In genomic region chr9:54586199-54587061, GRCm38 (mm10) we compare ENCODE assay signal across 8 mouse cellular contexts. TPM values are rescaled to one million over a fixed set of nuclear protein-coding genes. Genes with fewer than 3 reads are reported as not detected.
DNase-seq lines count a peak whose midpoint lies in the region; ATAC-seq and TF ChIP-seq lines count a peak whose summit lies in the region.

Gene Idh3a (plus strand): TSS chr9:54586334.

- DNase-seq in c-Kit-negative CD71-positive TER-119-positive erythroid progenitor cells, embryonic 14.5 days (ENCODE audit: low read depth, low spot score), result peak; percentile 89
- DNase-seq in forebrain, embryonic 10.5 days (ENCODE audit: extremely low spot score, low spot score), result peak; percentile 99
- peak; percentile 98 to 99 for DNase-seq in kidney, postnatal 25 days
- DNase-seq in liver, embryonic 14.5 days (ENCODE audit: low read depth in 3 of 3, low spot score in 3 of 3), result peak; percentile 90 to 92 (median 91)
- peak; percentile 99 for DNase-seq in neural tube, embryonic 11.5 days (ENCODE audit: low spot score)
- peak; percentile 98 for DNase-seq in stomach, postnatal 0 days (ENCODE audit: low spot score)

- peak within 1 kb of the TSS; percentile 95 for H3K9ac ChIP-seq in heart, embryonic 15.5 days
- peak within 1 kb of the TSS; percentile 90 for H3K9ac ChIP-seq in liver, embryonic 14.5 days (replicated peaks)
- peak within 1 kb of the TSS; percentile 81 for H3K9ac ChIP-seq in neural tube, embryonic 11.5 days (ENCODE audit: low read length)
- H3K9ac ChIP-seq in stomach, postnatal 0 days (ENCODE audit: low read length), result peak within 1 kb of the TSS; percentile 81

- H3K4me3 ChIP-seq in forebrain, embryonic 10.5 days, result peak within 1 kb of the TSS; percentile 96
- peak within 1 kb of the TSS; percentile 92 for H3K4me3 ChIP-seq in heart, embryonic 15.5 days
- peak within 1 kb of the TSS; percentile 81 to 94 for H3K4me3 ChIP-seq in liver, embryonic 14.5 days (ENCODE audit: insufficient read depth in 1 of 2, low read depth in 2 of 2, low read length in 2 of 2)
- H3K4me3 ChIP-seq in neural tube, embryonic 11.5 days (ENCODE audit: low read depth, low read length), result peak within 1 kb of the TSS; percentile 92
- H3K4me3 ChIP-seq in stomach, postnatal 0 days (ENCODE audit: low read depth, low read length), result peak within 1 kb of the TSS; percentile 89

- no peak for TF ChIP-seq EP300 in liver, embryonic 14.5 days (IDR thresholded peaks at IDR 0.05; ENCODE audit: low read depth)
- no peak for TF ChIP-seq EP300 in stomach, postnatal 0 days (optimal IDR thresholded peaks at IDR 0.05)

- H3K27me3 ChIP-seq in forebrain, embryonic 10.5 days (ENCODE audit: poor library complexity, severe bottlenecking), result no peaks in the 10 kb centered on the region
- no peaks in the 10 kb centered on the region for H3K27me3 ChIP-seq in heart, embryonic 15.5 days
- H3K27me3 ChIP-seq in liver, embryonic 14.5 days (ENCODE audit: control insufficient read depth, insufficient read depth, low read length), result no peaks in the 10 kb centered on the region
- H3K27me3 ChIP-seq in neural tube, embryonic 11.5 days (ENCODE audit: control insufficient read depth, insufficient read depth, low read length), result no peaks in the 10 kb centered on the region
- no peaks in the 10 kb centered on the region for H3K27me3 ChIP-seq in stomach, postnatal 0 days (ENCODE audit: control insufficient read depth, insufficient read depth, low read length)

- peaks cover 23% of the 10 kb centered on the region for H3K4me1 ChIP-seq in forebrain, embryonic 10.5 days
- peaks cover 19% of the 10 kb centered on the region for H3K4me1 ChIP-seq in heart, embryonic 15.5 days (replicated peaks)
- peaks cover 3 to 17% of the 10 kb centered on the region in 2 experiments for H3K4me1 ChIP-seq in liver, embryonic 14.5 days (replicated peaks; ENCODE audit: control insufficient read depth in 2 of 2, insufficient read depth in 2 of 2, low read length in 1 of 2)
- H3K4me1 ChIP-seq in neural tube, embryonic 11.5 days (ENCODE audit: control insufficient read depth, insufficient read depth, low read length), result peaks cover 7% of the 10 kb centered on the region
- H3K4me1 ChIP-seq in stomach, postnatal 0 days (replicated peaks; ENCODE audit: control insufficient read depth, insufficient read depth), result no peaks in the 10 kb centered on the region

- H3K27ac ChIP-seq in forebrain, embryonic 10.5 days, result peak within 1 kb of the TSS; percentile 90
- H3K27ac ChIP-seq in heart, embryonic 15.5 days, result peak within 1 kb of the TSS; percentile 86
- peak within 1 kb of the TSS; percentile 6 for H3K27ac ChIP-seq in liver, embryonic 14.5 days
- no peak within 1 kb of the TSS for H3K27ac ChIP-seq in neural tube, embryonic 11.5 days (ENCODE audit: low read depth, low read length)
- peak within 1 kb of the TSS; percentile 61; the same call in 1 of the 2 replicates for H3K27ac ChIP-seq in stomach, postnatal 0 days (replicated peaks)

- H3K4me2 ChIP-seq in heart, embryonic 15.5 days, result peak within 1 kb of the TSS; percentile 81
- H3K4me2 ChIP-seq in liver, embryonic 14.5 days (ENCODE audit: low read depth), result peak within 1 kb of the TSS; percentile 86
- H3K4me2 ChIP-seq in neural tube, embryonic 11.5 days (ENCODE audit: low read depth), result peak within 1 kb of the TSS; percentile 93
- peak within 1 kb of the TSS; percentile 97 for H3K4me2 ChIP-seq in stomach, postnatal 0 days (replicated peaks; ENCODE audit: low read depth)

- H3K9me3 ChIP-seq in forebrain, embryonic 10.5 days, result no peaks in the 10 kb centered on the region
- no peaks in the 10 kb centered on the region for H3K9me3 ChIP-seq in heart, embryonic 15.5 days (replicated peaks)
- no peaks in the 10 kb centered on the region for H3K9me3 ChIP-seq in liver, embryonic 14.5 days (ENCODE audit: control insufficient read depth, low read length)
- H3K9me3 ChIP-seq in neural tube, embryonic 11.5 days (ENCODE audit: control insufficient read depth, low read length), result no peaks in the 10 kb centered on the region
- H3K9me3 ChIP-seq in stomach, postnatal 0 days (ENCODE audit: control insufficient read depth, low read length), result no peaks in the 10 kb centered on the region

- no peak for TF ChIP-seq CTCF in liver, embryonic 14.5 days (IDR thresholded peaks at IDR 0.05; ENCODE audit: low read depth)
- no peak for TF ChIP-seq CTCF in stomach, postnatal 0 days (IDR thresholded peaks at IDR 0.05; ENCODE audit: low read depth)

- ATAC-seq in CD4-positive, CD25-positive, alpha-beta regulatory T cell, adult 4 months, result peak; percentile 99
- ATAC-seq in heart, embryonic 15.5 days (replicated peaks; ENCODE audit: insufficient number of reproducible peaks, insufficient read depth, low FRiP score, low read depth), result peak; percentile 99
- ATAC-seq in liver, embryonic 14.5 days (ENCODE audit: insufficient read depth), result peak; percentile 96
- ATAC-seq in neural tube, embryonic 11.5 days (ENCODE audit: insufficient read depth, low FRiP score, low TSS enrichment), result peak; percentile 99
- ATAC-seq in stomach, postnatal 0 days (ENCODE audit: low FRiP score, low TSS enrichment), result peak; percentile 99

- peaks cover 27% of the 10 kb centered on the region for H3K36me3 ChIP-seq in forebrain, embryonic 10.5 days (replicated peaks)
- H3K36me3 ChIP-seq in heart, embryonic 15.5 days, result peaks cover 12% of the 10 kb centered on the region
- no peaks in the 10 kb centered on the region; the same call in 1 of the 2 replicates for H3K36me3 ChIP-seq in liver, embryonic 14.5 days (replicated peaks; ENCODE audit: control insufficient read depth, insufficient read depth, low read depth)
- H3K36me3 ChIP-seq in neural tube, embryonic 11.5 days (ENCODE audit: control insufficient read depth, insufficient read depth, low read length), result no peaks in the 10 kb centered on the region
- H3K36me3 ChIP-seq in stomach, postnatal 0 days (ENCODE audit: control insufficient read depth, insufficient read depth, low read length), result no peaks in the 10 kb centered on the region

- WGBS in forebrain, embryonic 10.5 days, result under 1% methylated on average over 71 of the region's 73 CpGs
- WGBS in heart, embryonic 15.5 days, result under 1% methylated on average over 71 of the region's 73 CpGs
- under 1% methylated on average over 72 of the region's 73 CpGs for WGBS in liver, embryonic 14.5 days (ENCODE audit: insufficient replicate concordance)
- under 1% methylated on average over 64 of the region's 73 CpGs for WGBS in neural tube, embryonic 11.5 days
- WGBS in stomach, postnatal 0 days, result under 1% methylated on average over 71 of the region's 73 CpGs

RNA-seq across cellular contexts. Expression of gene Idh3a, which starts in this region (rescaled TPM):
- 100 to 1,000 TPM; 118 TPM for polyA plus RNA-seq in CD4-positive, CD25-positive, alpha-beta regulatory T cell, adult 4 months (2017; shearing (Covaris generic))
- 129 and 133 TPM in 2 replicates for polyA plus RNA-seq in forebrain, embryonic 10.5 days (2016; fragmentation: Nextera tagmentation; extraction: Ambion mirVana)
- polyA plus RNA-seq in heart, embryonic 15.5 days (2015; fragmentation: Nextera tagmentation; extraction: Ambion mirVana), result 393 and 522 TPM in 2 replicates
- 30.5 and 40.0 TPM in 2 replicates for polyA plus RNA-seq in liver, embryonic 14.5 days (2012; rRNA removed)
- 89.6 and 90.7 TPM in 2 replicates for polyA plus RNA-seq in liver, embryonic 14.5 days (2014; fragmentation: Nextera tagmentation; extraction: Ambion mirVana)
- polyA plus RNA-seq in neural tube, embryonic 11.5 days (2014; fragmentation: Nextera tagmentation; extraction: Ambion mirVana), result 114 and 118 TPM in 2 replicates
- polyA plus RNA-seq in stomach, postnatal 0 days (2015; fragmentation: Nextera tagmentation; extraction: Ambion mirVana), result 105 TPM in 2 replicates
